Mouse (Mus musculus): ENCODE measurements at regions not wholly inside any gene's neighbourhood (a gene's known extent, or its start where the extent isn't known, plus 50 kb on each side); places are given as distances from the start of the nearest gene placed in this dataset.

DNA sequence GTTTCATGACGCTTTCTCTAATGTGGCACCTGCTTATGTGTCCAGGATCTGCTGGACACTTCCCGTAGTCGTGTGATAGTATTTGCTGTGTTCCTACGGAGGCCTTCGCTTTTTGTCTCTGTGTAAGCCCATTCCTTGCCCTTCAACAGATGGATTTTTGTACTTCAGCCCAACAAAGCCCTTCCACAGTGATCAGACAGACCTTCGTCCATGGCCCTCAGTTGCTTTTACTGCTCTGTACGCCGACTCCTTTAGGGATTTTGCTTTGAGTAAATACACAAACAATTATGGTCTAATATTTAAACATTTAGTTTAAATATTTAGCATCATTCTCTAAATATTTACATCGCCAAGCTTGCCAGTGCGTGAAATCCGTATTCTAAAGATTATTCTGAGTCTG, 95.6 kb upstream of the Kit start:
- TF ChIP-seq POLR2A (IDR thresholded peaks at IDR 0.05; ENCODE audit: insufficient read depth, low read depth, low read length) (no peak), CTCF (IDR thresholded peaks at IDR 0.05) (no peak), EP300 (IDR thresholded peaks at IDR 0.05; ENCODE audit: insufficient read depth, low read depth, low read length) (no peak)

Measured in heart, adult 2 months (tissue).